Mouse (Mus musculus) neural tube, postnatal 0 days (tissue): ENCODE measurements around the gene Tmem179b. TPM values are rescaled to one million over a fixed set of nuclear protein-coding genes. Genes with fewer than 3 reads are reported as not detected.

Source experiments
- microRNA-seq: library from miRNA; unstranded; fragments of <30 nt; microRNA quantifications from one replicate; pipeline ENCODE4, GENCODE M21; 2016
- polyA plus RNA-seq: library from polyadenylated mRNA; unstranded; fragments of >200 nt; fragmentation: Nextera tagmentation; extraction: Ambion mirVana; gene quantifications from 2 replicates; pipeline ENCODE4 v1.2.1, GENCODE M21; 2015

Gene Tmem179b
- polyA plus RNA-seq, 1 experiment from 2014 or later = 31.8 TPM

Small RNAs within 50 kb of the gene (microRNA-seq; reads per million reads assigned to microRNA genes)
- gene Mir6992 = not detected

Other genes with a start within 250 kb of the Tmem179b start
- gene Slc22a8, start 183.2 kb downstream of the Tmem179b start, polyA plus RNA-seq = 15.3 and 15.7 TPM in 2 replicates
- 1.7 and 2.9 TPM in 2 replicates for gene Slc22a6, start 156.4 kb downstream of the Tmem179b start, polyA plus RNA-seq
- 0.71 and 0.81 TPM in 2 replicates for gene Chrm1, start 110.7 kb downstream of the Tmem179b start, polyA plus RNA-seq
- gene Slc3a2, start 51.1 kb downstream of the Tmem179b start, polyA plus RNA-seq = 178 and 184 TPM in 2 replicates
- 76.3 and 80.4 TPM in 2 replicates for gene Wdr74, start 38.6 kb downstream of the Tmem179b start, polyA plus RNA-seq
- 0.85 and 2.0 TPM in 2 replicates for gene 1700092M07Rik, start 33.7 kb downstream of the Tmem179b start, polyA plus RNA-seq
- 86.2 and 95.5 TPM in 2 replicates for gene Stx5a, start 33.1 kb downstream of the Tmem179b start, polyA plus RNA-seq
- gene Nxf1, start 17.4 kb downstream of the Tmem179b start, polyA plus RNA-seq = 63.2 and 80.5 TPM in 2 replicates
- gene Tmem223, start 3.5 kb downstream of the Tmem179b start, polyA plus RNA-seq = 257 and 285 TPM in 2 replicates
- gene Taf6l, start 11.9 kb upstream of the Tmem179b start, polyA plus RNA-seq = 23.3 and 25.3 TPM in 2 replicates
- gene Polr2g, start 24.1 kb upstream of the Tmem179b start, polyA plus RNA-seq = 167 and 188 TPM in 2 replicates
- gene Zbtb3, start 28.1 kb upstream of the Tmem179b start, polyA plus RNA-seq = 5.0 and 5.5 TPM in 2 replicates
- gene Ttc9c, start 44.9 kb upstream of the Tmem179b start, polyA plus RNA-seq = 45.1 and 45.3 TPM in 2 replicates
- gene Hnrnpul2, start 45.5 kb upstream of the Tmem179b start, polyA plus RNA-seq = 6.9 and 7.5 TPM in 2 replicates
- gene AC129217.1, start 55.3 kb upstream of the Tmem179b start, polyA plus RNA-seq = not detected in 2 replicates
- 124 and 129 TPM in 2 replicates for gene Bscl2, start 63.0 kb upstream of the Tmem179b start, polyA plus RNA-seq
- gene Gng3, start 64.7 kb upstream of the Tmem179b start, polyA plus RNA-seq = 623 and 651 TPM in 2 replicates
- gene Lrrn4cl, start 76.3 kb upstream of the Tmem179b start, polyA plus RNA-seq = 1.4 and 2.2 TPM in 2 replicates
- 150 and 155 TPM in 2 replicates for gene Ubxn1, start 97.0 kb upstream of the Tmem179b start, polyA plus RNA-seq
- 70.9 and 75.2 TPM in 2 replicates for gene Uqcc3, start 106.5 kb upstream of the Tmem179b start, polyA plus RNA-seq
- 19.7 and 26.1 TPM in 2 replicates for gene Lbhd1, start 109.3 kb upstream of the Tmem179b start, polyA plus RNA-seq
- gene Gm49403, start 109.5 kb upstream of the Tmem179b start, polyA plus RNA-seq = not detected in 2 replicates
- 43.2 and 44.0 TPM in 2 replicates for gene 1810009A15Rik, start 114.4 kb upstream of the Tmem179b start, polyA plus RNA-seq
- gene Gm49416, start 114.5 kb upstream of the Tmem179b start, polyA plus RNA-seq = 0.21 TPM in 1 of 2 replicates, not detected in the other
- 21.7 and 23.3 TPM in 2 replicates for gene Ints5, start 118.5 kb upstream of the Tmem179b start, polyA plus RNA-seq
- gene Ganab, start 123.6 kb upstream of the Tmem179b start, polyA plus RNA-seq = 47.1 and 53.9 TPM in 2 replicates
- 83.2 and 86.3 TPM in 2 replicates for gene B3gat3, start 145.9 kb upstream of the Tmem179b start, polyA plus RNA-seq
- 5.2 and 5.4 TPM in 2 replicates for gene Rom1, start 154.9 kb upstream of the Tmem179b start, polyA plus RNA-seq
- 14.3 and 15.3 TPM in 2 replicates for gene Eml3, start 155.1 kb upstream of the Tmem179b start, polyA plus RNA-seq
- 58.6 and 60.1 TPM in 2 replicates for gene Mta2, start 167.4 kb upstream of the Tmem179b start, polyA plus RNA-seq
- 15.0 and 18.8 TPM in 2 replicates for gene Tut1, start 179.4 kb upstream of the Tmem179b start, polyA plus RNA-seq
- 250 and 257 TPM in 2 replicates for gene Eef1g, start 192.6 kb upstream of the Tmem179b start, polyA plus RNA-seq
- gene Ahnak, start 214.8 kb upstream of the Tmem179b start, polyA plus RNA-seq = 9.2 and 15.0 TPM in 2 replicates